Mouse (Mus musculus) cortical plate, adult 2 months (tissue): ENCODE measurements around the gene Pih1d2. TPM values are rescaled to one million over a fixed set of nuclear protein-coding genes. Genes with fewer than 3 reads are reported as not detected.
"Not testable (repeated sequence)": the region's sequence is repeated elsewhere in the genome, so short reads cannot be mapped to it uniquely, and the experiment has no call there.

ENCODE experiments used
- H3K27ac ChIP-seq: fragments of 200-500 bp; 2 replicates; pipeline ENCODE4 v1.5.1; 2012; ENCODE audit warnings: low read length, control low read depth, inconsistent platforms; ENCODE audit not compliant: insufficient read depth
- H3K4me1 ChIP-seq: fragments of 200-500 bp; 2 replicates; pipeline ENCODE4 v1.6.1; 2011; ENCODE audit warnings: low read length; ENCODE audit not compliant: control insufficient read depth, insufficient read depth
- H3K4me3 ChIP-seq: fragments of 200-500 bp; 2 replicates; pipeline ENCODE4 v1.5.1; 2011; ENCODE audit warnings: mild to moderate bottlenecking, low read length, control low read depth; ENCODE audit not compliant: insufficient read depth
- CTCF ChIP-seq: fragments of 200-500 bp; IDR thresholded peaks from 2 replicates; pipeline ENCODE4 v1.5.1; 2011; ENCODE audit warnings: mild to moderate bottlenecking, control low read depth, low read length; ENCODE audit not compliant: insufficient read depth; ENCODE audit errors: extremely low read depth
- POLR2A ChIP-seq: fragments of 200-500 bp; IDR thresholded peaks from 2 replicates; pipeline ENCODE4 v1.6.1; 2011; ENCODE audit warnings: mild to moderate bottlenecking, low read length, control low read depth; ENCODE audit not compliant: insufficient read depth; ENCODE audit errors: extremely low read depth
- polyA plus RNA-seq: library from polyadenylated mRNA; depleted of rRNA; stranded (reverse); fragments of >200 nt; gene quantifications from 2 replicates; pipeline ENCODE4 v1.2.3, GENCODE M21; 2012

The Pih1d2 gene
- polyA plus RNA-seq, 1 experiment, result 4.9 TPM

- H3K4me3 ChIP-seq, result peak overlapping the region; percentile 100
- H3K27ac ChIP-seq, result peak overlapping the region; percentile 84; the same call in 1 of the 2 replicates
- TF ChIP-seq CTCF, result no peak
- TF ChIP-seq POLR2A, result no peak
- H3K4me1 ChIP-seq, result no peaks in the 10 kb centered on the region; the same call in 1 of the 2 replicates
Measured at GRCm38 (mm10) chr9:50616161-50616560, 960 bp upstream of the Pih1d2 start.

GRCm38 (mm10) chr9:50617794-50618330, 741 bp downstream of the Pih1d2 start:
- Histone ChIP-seq H3K4me1 (no peaks in the 10 kb centered on the region), H3K27ac (no peak overlapping the region), H3K4me3 (peak overlapping the region; percentile 100)
- TF ChIP-seq POLR2A (no peak), CTCF (no peak)

GRCm38 (mm10) chr9:50630903-50631302, 13.8 kb downstream of the Pih1d2 start:
- not testable (repeated sequence) for H3K4me3 ChIP-seq, H3K27ac ChIP-seq, H3K4me1 ChIP-seq

GRCm38 (mm10) chr9:50632016-50632688, 15.0 kb downstream of the Pih1d2 start:
- Histone ChIP-seq H3K27ac (no peak overlapping the region), H3K4me1 (no peaks in the 10 kb centered on the region), H3K4me3 (no peak overlapping the region)
- TF ChIP-seq POLR2A, result no peak
- no peak for TF ChIP-seq CTCF

GRCm38 (mm10) chr9:50633059-50633458, 15.9 kb downstream of the Pih1d2 start:
- H3K4me3 ChIP-seq, result no peak overlapping the region
- no peak overlapping the region for H3K27ac ChIP-seq
- TF ChIP-seq POLR2A (no peak), CTCF (no peak)
- H3K4me1 ChIP-seq, result no peaks in the 10 kb centered on the region

- TF ChIP-seq POLR2A (no peak), CTCF (no peak)
- Histone ChIP-seq H3K4me3 (no peak overlapping the region), H3K27ac (no peak overlapping the region)
Measured at GRCm38 (mm10) chr9:50634270-50634669, 17.1 kb downstream of the Pih1d2 start.

GRCm38 (mm10) chr9:50646826-50647370, 29.8 kb downstream of the Pih1d2 start:
- Histone ChIP-seq H3K4me1 (no peaks in the 10 kb centered on the region), H3K27ac (no peak overlapping the region), H3K4me3 (no peak overlapping the region)
- TF ChIP-seq POLR2A (no peak), CTCF (no peak)

More at GRCm38 (mm10) chr9:50634270-50634669, 17.1 kb downstream of the Pih1d2 start:
- H3K4me1 ChIP-seq, result no peaks in the 10 kb centered on the region

GRCm38 (mm10) chr9:50650503-50650902, 33.4 kb downstream of the Pih1d2 start:
- Histone ChIP-seq H3K27ac (no peak overlapping the region), H3K4me1 (no peaks in the 10 kb centered on the region)
- TF ChIP-seq CTCF (no peak), POLR2A (no peak)

GRCm38 (mm10) chr9:50658391-50658790, 41.3 kb downstream of the Pih1d2 start:
- no peak overlapping the region for H3K27ac ChIP-seq
- no peak for TF ChIP-seq CTCF
- no peak for TF ChIP-seq POLR2A

More at GRCm38 (mm10) chr9:50650503-50650902, 33.4 kb downstream of the Pih1d2 start:
- H3K4me3 ChIP-seq, result no peak overlapping the region

GRCm38 (mm10) chr9:50658941-50659388, 41.8 kb downstream of the Pih1d2 start:
- Histone ChIP-seq H3K4me3 (peak overlapping the region; percentile 76), H3K4me1 (no peaks in the 10 kb centered on the region; the same call in 1 of the 2 replicates), H3K27ac (peak overlapping the region; percentile 63; the same call in 1 of the 2 replicates)
- TF ChIP-seq CTCF, result no peak

More at GRCm38 (mm10) chr9:50658391-50658790, 41.3 kb downstream of the Pih1d2 start:
- no peaks in the 10 kb centered on the region; the same call in 1 of the 2 replicates for H3K4me1 ChIP-seq
- peak overlapping the region; percentile 76 for H3K4me3 ChIP-seq
